In genomic region chr13:45516501-45517393, GRCm38 (mm10) we compare ENCODE assay signal across 8 mouse cellular contexts. TPM values are rescaled to one million over a fixed set of nuclear protein-coding genes. Genes with fewer than 3 reads are reported as not detected.
A peak's percentile ranks its signal among the peaks of the same experiment; 100 is the strongest.
DNase-seq lines count a peak whose midpoint lies in the region; ATAC-seq and TF ChIP-seq lines count a peak whose summit lies in the region.

No protein-coding gene starts in this region.

- H3K4me1 ChIP-seq in embryonic facial prominence, embryonic 15.5 days: peaks cover 55% of the 10 kb centered on the region
- H3K4me1 ChIP-seq in hindbrain, postnatal 0 days (ENCODE audit: insufficient read depth, low read length): peaks cover 12% of the 10 kb centered on the region
- peaks cover 67 to 73% of the 10 kb centered on the region in 2 experiments for H3K4me1 ChIP-seq in liver, embryonic 14.5 days (replicated peaks; ENCODE audit: control insufficient read depth in 2 of 2, insufficient read depth in 2 of 2, low read length in 1 of 2)
- H3K4me1 ChIP-seq in small intestine, adult 2 months (ENCODE audit: control insufficient read depth, insufficient read depth, insufficient read length, low read length): peaks cover 5% of the 10 kb centered on the region; the same call in 1 of the 2 replicates

- intact Hi-C loops in left cerebral cortex, postnatal 4 days (cut with DNase I): no loop called here
- intact Hi-C loops in left cerebral cortex, postnatal 14 days (cut with DNase I): no loop called here

- ATAC-seq in embryonic facial prominence, embryonic 15.5 days (ENCODE audit: insufficient number of reproducible peaks, low FRiP score, low TSS enrichment, low read depth): peak; percentile 77
- ATAC-seq in hindbrain, postnatal 0 days: peak; percentile 75
- no peak for ATAC-seq in liver, embryonic 14.5 days (ENCODE audit: insufficient read depth)

- no peak for TF ChIP-seq EP300 in liver, embryonic 14.5 days (IDR thresholded peaks at IDR 0.05; ENCODE audit: low read depth)

- no peak overlapping the region for H3K9ac ChIP-seq in embryonic facial prominence, embryonic 15.5 days
- H3K9ac ChIP-seq in hindbrain, postnatal 0 days (replicated peaks; ENCODE audit: low read length): peak overlapping the region; percentile 33; the same call in 1 of the 2 replicates
- H3K9ac ChIP-seq in liver, embryonic 14.5 days (replicated peaks): 0 out of 2 replicates have a peak overlapping the region, but pooled peaks have one; percentile 9

- WGBS in embryonic facial prominence, embryonic 15.5 days: 5% methylated on average over 24 of the region's 24 CpGs
- 3% methylated on average over 24 of the region's 24 CpGs for WGBS in hindbrain, postnatal 0 days
- WGBS in liver, embryonic 14.5 days (ENCODE audit: insufficient replicate concordance): 41% methylated on average over 24 of the region's 24 CpGs
- 10% methylated on average over 24 of the region's 24 CpGs for WGBS in small intestine, adult 2 months

- peak overlapping the region; percentile 54 for H3K4me2 ChIP-seq in embryonic facial prominence, embryonic 15.5 days (replicated peaks)
- H3K4me2 ChIP-seq in hindbrain, postnatal 0 days (ENCODE audit: low read depth, low read length): peak overlapping the region; percentile 56
- H3K4me2 ChIP-seq in liver, embryonic 14.5 days (ENCODE audit: low read depth): peak overlapping the region; percentile 85

- no peaks in the 10 kb centered on the region for H3K9me3 ChIP-seq in embryonic facial prominence, embryonic 15.5 days (replicated peaks)
- no peaks in the 10 kb centered on the region for H3K9me3 ChIP-seq in hindbrain, postnatal 0 days (ENCODE audit: low read length)
- no peaks in the 10 kb centered on the region for H3K9me3 ChIP-seq in liver, embryonic 14.5 days (ENCODE audit: control insufficient read depth, low read length)

- no peak for TF ChIP-seq POLR2A in small intestine, adult 2 months (IDR thresholded peaks at IDR 0.05; ENCODE audit: low read depth, low read length)

- H3K36me3 ChIP-seq in embryonic facial prominence, embryonic 15.5 days: 0 out of 2 replicates have a peak, but pooled peaks cover 5% of the 10 kb centered on the region
- H3K36me3 ChIP-seq in hindbrain, postnatal 0 days (ENCODE audit: insufficient read depth, low read length): no peaks in the 10 kb centered on the region
- peaks cover 82% of the 10 kb centered on the region for H3K36me3 ChIP-seq in liver, embryonic 14.5 days (replicated peaks; ENCODE audit: control insufficient read depth, insufficient read depth, low read depth)
- no peaks in the 10 kb centered on the region for H3K36me3 ChIP-seq in small intestine, adult 2 months (ENCODE audit: control insufficient read depth, insufficient read depth, low read length)

- no peak for TF ChIP-seq CTCF in hindbrain, postnatal 0 days (IDR thresholded peaks at IDR 0.05; ENCODE audit: low read depth)
- TF ChIP-seq CTCF in liver, embryonic 14.5 days (IDR thresholded peaks at IDR 0.05; ENCODE audit: low read depth): no peak
- TF ChIP-seq CTCF in small intestine, adult 2 months (IDR thresholded peaks at IDR 0.05; ENCODE audit: extremely low read depth, insufficient read length, insufficient replicate concordance, low read depth, low read length): no peak

- H3K27ac ChIP-seq in embryonic facial prominence, embryonic 15.5 days (replicated peaks): peak overlapping the region; percentile 31
- H3K27ac ChIP-seq in hindbrain, postnatal 0 days: peak overlapping the region; percentile 48
- no peak overlapping the region; the same call in 1 of the 2 replicates for H3K27ac ChIP-seq in liver, embryonic 14.5 days
- no peak overlapping the region for H3K27ac ChIP-seq in small intestine, adult 2 months (ENCODE audit: insufficient read depth, low read depth, low read length)

- peak; percentile 72 for DNase-seq in left cerebral cortex, postnatal 4 days
- DNase-seq in left cerebral cortex, postnatal 14 days (ENCODE audit: low spot score in 2 of 2): no peak
- peak; percentile 70 for DNase-seq in hindbrain, postnatal 0 days (ENCODE audit: low spot score)
- no peak for DNase-seq in liver, embryonic 14.5 days (ENCODE audit: low read depth in 3 of 3, low spot score in 3 of 3)
- DNase-seq in B cell, adult 2 months: no peak
- DNase-seq in frontal cortex, postnatal 14 days (ENCODE audit: low spot score in 2 of 2): no peak

- H3K27me3 ChIP-seq in embryonic facial prominence, embryonic 15.5 days: no peaks in the 10 kb centered on the region
- H3K27me3 ChIP-seq in hindbrain, postnatal 0 days (ENCODE audit: insufficient read depth, low read length): no peaks in the 10 kb centered on the region
- H3K27me3 ChIP-seq in liver, embryonic 14.5 days (ENCODE audit: control insufficient read depth, insufficient read depth, low read length): no peaks in the 10 kb centered on the region
- H3K27me3 ChIP-seq in small intestine, adult 2 months (ENCODE audit: control insufficient read depth, insufficient read depth, low read length): no peaks in the 10 kb centered on the region

- H3K4me3 ChIP-seq in embryonic facial prominence, embryonic 15.5 days (replicated peaks): peak overlapping the region; percentile 22
- peak overlapping the region; percentile 23 for H3K4me3 ChIP-seq in hindbrain, postnatal 0 days (ENCODE audit: low read length)
- no peak overlapping the region; a peak in 1 of 4 replicates for H3K4me3 ChIP-seq in liver, embryonic 14.5 days (ENCODE audit: insufficient read depth in 1 of 2, low read depth in 2 of 2, low read length in 2 of 2)
- peak overlapping the region; percentile 22 for H3K4me3 ChIP-seq in small intestine, adult 2 months (ENCODE audit: low read depth, low read length)

RNA-seq across cellular contexts. Expression of gene Gmpr, which starts 9.5 kb away (rescaled TPM):
- 10 to 100 TPM; 16.2 to 17.5 TPM for total RNA-seq in left cerebral cortex, postnatal 4 days (2021)
- 10 to 100 TPM; 40.7 to 45.2 TPM for total RNA-seq in left cerebral cortex, postnatal 14 days (2021)
- polyA plus RNA-seq in embryonic facial prominence, embryonic 15.5 days (2015; fragmentation: Nextera tagmentation; extraction: Ambion mirVana): 39.3 and 39.6 TPM in 2 replicates
- 21.7 and 27.9 TPM in 2 replicates for total RNA-seq in hindbrain, postnatal 0 days (2014; rRNA removed)
- 41.5 and 43.3 TPM in 2 replicates for polyA plus RNA-seq in hindbrain, postnatal 0 days (2015; fragmentation: Nextera tagmentation; extraction: Ambion mirVana)
- polyA plus RNA-seq in liver, embryonic 14.5 days (2012; rRNA removed): 116 and 155 TPM in 2 replicates
- polyA plus RNA-seq in liver, embryonic 14.5 days (2014; fragmentation: Nextera tagmentation; extraction: Ambion mirVana): 295 and 311 TPM in 2 replicates
- polyA plus RNA-seq in small intestine, adult 2 months (2012; rRNA removed): 3.9 and 5.4 TPM in 2 replicates

Comparison
In these comparisons a context has a peak if more than half of its experiments do, and no peak if none do; other contexts are left out.
1. DNase-seq: peak in left cerebral cortex, postnatal 4 days (single experiment) and hindbrain, postnatal 0 days (single experiment); none in left cerebral cortex, postnatal 14 days (0 of 2), liver, embryonic 14.5 days (0 of 3), B cell, adult 2 months (0 of 2) and frontal cortex, postnatal 14 days (0 of 2).
2. H3K27ac ChIP-seq: peak in embryonic facial prominence, embryonic 15.5 days (single experiment) and hindbrain, postnatal 0 days (single experiment); none in liver, embryonic 14.5 days (single experiment) and small intestine, adult 2 months (single experiment).
3. H3K4me3 ChIP-seq: peak in embryonic facial prominence, embryonic 15.5 days (single experiment), hindbrain, postnatal 0 days (single experiment) and small intestine, adult 2 months (single experiment); none in liver, embryonic 14.5 days (0 of 2).
4. Peak in every context shown above with its lines, with median percentiles within 50 percentile points of each other: H3K4me2 ChIP-seq.